Mouse (Mus musculus): Measurements from ENCODE around the gene Rapgef5.

The Rapgef5 gene

GRCm38 (mm10) chr12:117725011-117725410, 208.7 kb downstream of the Rapgef5 start:
- DNase-seq = no peak

- no peak for DNase-seq
Observed at GRCm38 (mm10) chr12:117727481-117728177, 211.3 kb downstream of the Rapgef5 start.

- peak; percentile 57 for DNase-seq
Observed at GRCm38 (mm10) chr12:117728178-117728611, 211.9 kb downstream of the Rapgef5 start.

GRCm38 (mm10) chr12:117733611-117734010, 217.3 kb downstream of the Rapgef5 start:
- DNase-seq = no peak

- no peak for DNase-seq
Observed at GRCm38 (mm10) chr12:117736130-117736529, 219.9 kb downstream of the Rapgef5 start.

GRCm38 (mm10) chr12:117736928-117737327, 220.6 kb downstream of the Rapgef5 start:
- no peak for DNase-seq

GRCm38 (mm10) chr12:117737332-117738031, 221.2 kb downstream of the Rapgef5 start:
- no peak for DNase-seq

GRCm38 (mm10) chr12:117742487-117742886, 226.2 kb downstream of the Rapgef5 start:
- DNase-seq = no peak

- no peak for DNase-seq
Observed at GRCm38 (mm10) chr12:117744580-117745483, 228.6 kb downstream of the Rapgef5 start.

- no peak for DNase-seq
Observed at GRCm38 (mm10) chr12:117746611-117747010, 230.3 kb downstream of the Rapgef5 start.

- DNase-seq = no peak
Observed at GRCm38 (mm10) chr12:117751045-117751444, 234.8 kb downstream of the Rapgef5 start.

GRCm38 (mm10) chr12:117751520-117752383, 235.5 kb downstream of the Rapgef5 start:
- DNase-seq = peak; percentile 63

- DNase-seq = peak; percentile 49
Observed at GRCm38 (mm10) chr12:117756010-117756409, 239.7 kb downstream of the Rapgef5 start.

- DNase-seq = no peak
Observed at GRCm38 (mm10) chr12:117760373-117760772, 244.1 kb downstream of the Rapgef5 start.

- no peak for DNase-seq
Observed at GRCm38 (mm10) chr12:117760846-117761245, 244.6 kb downstream of the Rapgef5 start.

GRCm38 (mm10) chr12:117761698-117762097, 245.4 kb downstream of the Rapgef5 start:
- DNase-seq = peak; percentile 50

GRCm38 (mm10) chr12:117763247-117763646, 247.0 kb downstream of the Rapgef5 start:
- DNase-seq = peak; percentile 58

- DNase-seq = peak; percentile 86
Observed at GRCm38 (mm10) chr12:117764839-117765238, 248.6 kb downstream of the Rapgef5 start.

- peak; percentile 89 for DNase-seq
Observed at GRCm38 (mm10) chr12:117769113-117769512, 252.8 kb downstream of the Rapgef5 start.

- no peak for DNase-seq
Observed at GRCm38 (mm10) chr12:117770211-117770610, 253.9 kb downstream of the Rapgef5 start.

GRCm38 (mm10) chr12:117771156-117771555, 254.9 kb downstream of the Rapgef5 start:
- no peak for DNase-seq

GRCm38 (mm10) chr12:117772638-117773037, 256.4 kb downstream of the Rapgef5 start:
- DNase-seq = peak; percentile 80

All from kidney, postnatal 10 days (tissue).